Mouse (Mus musculus): Measurements from ENCODE around the gene Cnnm1. TPM values are rescaled to one million over a fixed set of nuclear protein-coding genes. Genes with fewer than 3 reads are reported as not detected.
A peak's percentile ranks its signal among the peaks of the same experiment; 100 is the strongest.
"Not testable (repeated sequence)": the region's sequence is repeated elsewhere in the genome, so short reads cannot be mapped to it uniquely, and the experiment has no call there.

Gene Cnnm1
- polyA plus RNA-seq, 1 experiment, result 52.6 TPM

GRCm38 (mm10) chr19:43476063-43476462, 35.8 kb downstream of the Cnnm1 start:
- no peak overlapping the region for H3K27ac ChIP-seq (ENCODE audit: insufficient read depth, low read length)
- no peak overlapping the region for H3K4me3 ChIP-seq (ENCODE audit: insufficient read depth, low read length)
- H3K4me1 ChIP-seq (ENCODE audit: control insufficient read depth, insufficient read depth, low read length), result peaks cover 7% of the 10 kb centered on the region; the same call in 1 of the 2 replicates
- TF ChIP-seq POLR2A (IDR thresholded peaks at IDR 0.05; ENCODE audit: extremely low read depth, insufficient read depth, low read length), result no peak
- no peak for TF ChIP-seq CTCF (IDR thresholded peaks at IDR 0.05; ENCODE audit: extremely low read depth, insufficient read depth, low read length)

- Histone ChIP-seq H3K27ac (ENCODE audit: insufficient read depth, low read length) (no peak overlapping the region), H3K4me1 (ENCODE audit: control insufficient read depth, insufficient read depth, low read length) (peaks cover 5% of the 10 kb centered on the region; the same call in 1 of the 2 replicates), H3K4me3 (ENCODE audit: insufficient read depth, low read length) (no peak overlapping the region)
- TF ChIP-seq POLR2A (IDR thresholded peaks at IDR 0.05; ENCODE audit: extremely low read depth, insufficient read depth, low read length) (no peak), CTCF (IDR thresholded peaks at IDR 0.05; ENCODE audit: extremely low read depth, insufficient read depth, low read length) (no peak)
Measured at GRCm38 (mm10) chr19:43477436-43477835, 37.2 kb downstream of the Cnnm1 start.

- H3K4me1 ChIP-seq (ENCODE audit: control insufficient read depth, insufficient read depth, low read length), result peaks cover 3% of the 10 kb centered on the region; the same call in 1 of the 2 replicates
- peak; percentile 95 for TF ChIP-seq CTCF (IDR thresholded peaks at IDR 0.05; ENCODE audit: extremely low read depth, insufficient read depth, low read length)
- TF ChIP-seq POLR2A (IDR thresholded peaks at IDR 0.05; ENCODE audit: extremely low read depth, insufficient read depth, low read length), result no peak
- H3K27ac ChIP-seq (ENCODE audit: insufficient read depth, low read length), result no peak overlapping the region
- no peak overlapping the region for H3K4me3 ChIP-seq (ENCODE audit: insufficient read depth, low read length)
Measured at GRCm38 (mm10) chr19:43478891-43479290, 38.7 kb downstream of the Cnnm1 start.

GRCm38 (mm10) chr19:43479431-43479830, 39.2 kb downstream of the Cnnm1 start:
- peaks cover 3% of the 10 kb centered on the region; the same call in 1 of the 2 replicates for H3K4me1 ChIP-seq (ENCODE audit: control insufficient read depth, insufficient read depth, low read length)
- no peak overlapping the region for H3K27ac ChIP-seq (ENCODE audit: insufficient read depth, low read length)
- no peak for TF ChIP-seq POLR2A (IDR thresholded peaks at IDR 0.05; ENCODE audit: extremely low read depth, insufficient read depth, low read length)
- H3K4me3 ChIP-seq (ENCODE audit: insufficient read depth, low read length), result no peak overlapping the region

GRCm38 (mm10) chr19:43480512-43480911, 40.3 kb downstream of the Cnnm1 start:
- H3K4me3 ChIP-seq (ENCODE audit: insufficient read depth, low read length), result no peak overlapping the region
- TF ChIP-seq CTCF (IDR thresholded peaks at IDR 0.05; ENCODE audit: extremely low read depth, insufficient read depth, low read length) (no peak), POLR2A (IDR thresholded peaks at IDR 0.05; ENCODE audit: extremely low read depth, insufficient read depth, low read length) (no peak)
- peaks cover 2% of the 10 kb centered on the region; the same call in 1 of the 2 replicates for H3K4me1 ChIP-seq (ENCODE audit: control insufficient read depth, insufficient read depth, low read length)
- H3K27ac ChIP-seq (ENCODE audit: insufficient read depth, low read length), result no peak overlapping the region

- H3K4me1 ChIP-seq (ENCODE audit: control insufficient read depth, insufficient read depth, low read length), result no peaks in the 10 kb centered on the region
- H3K4me3 ChIP-seq (ENCODE audit: insufficient read depth, low read length), result no peak overlapping the region
- TF ChIP-seq POLR2A (IDR thresholded peaks at IDR 0.05; ENCODE audit: extremely low read depth, insufficient read depth, low read length) (no peak), CTCF (IDR thresholded peaks at IDR 0.05; ENCODE audit: extremely low read depth, insufficient read depth, low read length) (0 out of 2 replicates have a peak, but pooled peaks have one; percentile 31)
- no peak overlapping the region for H3K27ac ChIP-seq (ENCODE audit: insufficient read depth, low read length)
Measured at GRCm38 (mm10) chr19:43487429-43487828, 47.2 kb downstream of the Cnnm1 start.

- H3K4me3 ChIP-seq (ENCODE audit: insufficient read depth, low read length); H3K27ac ChIP-seq (ENCODE audit: insufficient read depth, low read length); H3K4me1 ChIP-seq (ENCODE audit: control insufficient read depth, insufficient read depth, low read length): not testable (repeated sequence)
Measured at GRCm38 (mm10) chr19:43493316-43493715, 53.1 kb downstream of the Cnnm1 start.

GRCm38 (mm10) chr19:43493878-43494277, 53.6 kb downstream of the Cnnm1 start:
- H3K4me1 ChIP-seq (ENCODE audit: control insufficient read depth, insufficient read depth, low read length), result no peaks in the 10 kb centered on the region
- no peak for TF ChIP-seq CTCF (IDR thresholded peaks at IDR 0.05; ENCODE audit: extremely low read depth, insufficient read depth, low read length)
- TF ChIP-seq POLR2A (IDR thresholded peaks at IDR 0.05; ENCODE audit: extremely low read depth, insufficient read depth, low read length), result no peak
- H3K27ac ChIP-seq (ENCODE audit: insufficient read depth, low read length), result no peak overlapping the region
- no peak overlapping the region for H3K4me3 ChIP-seq (ENCODE audit: insufficient read depth, low read length)

GRCm38 (mm10) chr19:43494914-43495313, 54.7 kb downstream of the Cnnm1 start:
- no peaks in the 10 kb centered on the region for H3K4me1 ChIP-seq (ENCODE audit: control insufficient read depth, insufficient read depth, low read length)
- TF ChIP-seq CTCF (IDR thresholded peaks at IDR 0.05; ENCODE audit: extremely low read depth, insufficient read depth, low read length) (no peak), POLR2A (IDR thresholded peaks at IDR 0.05; ENCODE audit: extremely low read depth, insufficient read depth, low read length) (no peak)
- no peak overlapping the region for H3K4me3 ChIP-seq (ENCODE audit: insufficient read depth, low read length)
- H3K27ac ChIP-seq (ENCODE audit: insufficient read depth, low read length), result no peak overlapping the region

- Histone ChIP-seq H3K4me1 (ENCODE audit: control insufficient read depth, insufficient read depth, low read length) (no peaks in the 10 kb centered on the region), H3K4me3 (ENCODE audit: insufficient read depth, low read length) (no peak overlapping the region), H3K27ac (ENCODE audit: insufficient read depth, low read length) (no peak overlapping the region)
- TF ChIP-seq POLR2A (IDR thresholded peaks at IDR 0.05; ENCODE audit: extremely low read depth, insufficient read depth, low read length), result no peak
- peak; percentile 59; the same call in 1 of the 2 replicates for TF ChIP-seq CTCF (IDR thresholded peaks at IDR 0.05; ENCODE audit: extremely low read depth, insufficient read depth, low read length)
Measured at GRCm38 (mm10) chr19:43495846-43496245, 55.6 kb downstream of the Cnnm1 start.

GRCm38 (mm10) chr19:43497440-43497839, 57.2 kb downstream of the Cnnm1 start:
- H3K4me3 ChIP-seq (ENCODE audit: insufficient read depth, low read length), result no peak overlapping the region
- TF ChIP-seq CTCF (IDR thresholded peaks at IDR 0.05; ENCODE audit: extremely low read depth, insufficient read depth, low read length), result no peak
- no peak for TF ChIP-seq POLR2A (IDR thresholded peaks at IDR 0.05; ENCODE audit: extremely low read depth, insufficient read depth, low read length)
- H3K4me1 ChIP-seq (ENCODE audit: control insufficient read depth, insufficient read depth, low read length), result no peaks in the 10 kb centered on the region
- H3K27ac ChIP-seq (ENCODE audit: insufficient read depth, low read length), result no peak overlapping the region
